Mouse (Mus musculus) thymus, adult 2 months (tissue): Measurements from ENCODE around the gene Txn1. TPM values are rescaled to one million over a fixed set of nuclear protein-coding genes. Genes with fewer than 3 reads are reported as not detected.

ENCODE experiments used
- DNase-seq: peaks from one replicate; pipeline ENCODE4 v3.0.0; 2021
- H3K27ac ChIP-seq: fragments of 200-500 bp; 2 replicates; pipeline ENCODE4 v1.5.1; 2012; ENCODE audit warnings: low read length, control low read depth; ENCODE audit not compliant: control insufficient read depth, insufficient read depth
- H3K27me3 ChIP-seq: fragments of 200-500 bp; 2 replicates; pipeline ENCODE4 v1.6.1; 2012; ENCODE audit warnings: mild to moderate bottlenecking, low read length, moderate library complexity, mixed read lengths; ENCODE audit not compliant: control insufficient read depth, insufficient read depth
- H3K36me3 ChIP-seq: fragments of 200-500 bp; 2 replicates; pipeline ENCODE4 v1.6.1; 2012; ENCODE audit warnings: mild to moderate bottlenecking, low read length, moderate library complexity; ENCODE audit not compliant: control insufficient read depth, insufficient read depth
- H3K4me1 ChIP-seq: fragments of 200-500 bp; replicated peaks from 2 replicates; pipeline ENCODE4 v1.6.1; 2012; ENCODE audit warnings: low read length; ENCODE audit not compliant: control insufficient read depth, insufficient read depth
- H3K4me3 ChIP-seq: fragments of 200-500 bp; 2 replicates; pipeline ENCODE4 v1.5.1; 2012; ENCODE audit warnings: mild to moderate bottlenecking, low read length, control low read depth, moderate library complexity; ENCODE audit not compliant: control insufficient read depth, insufficient read depth
- CTCF ChIP-seq: fragments of 200-500 bp; IDR thresholded peaks from 2 replicates; pipeline ENCODE4 v1.5.1; 2012; ENCODE audit warnings: mild to moderate bottlenecking, control low read depth, low read length, moderate library complexity, borderline replicate concordance; ENCODE audit not compliant: control insufficient read depth, poor library complexity, insufficient read depth; ENCODE audit errors: extremely low read depth
- POLR2A ChIP-seq: fragments of 200-500 bp; IDR thresholded peaks from 2 replicates; pipeline ENCODE4 v1.6.1; 2012; ENCODE audit warnings: mild to moderate bottlenecking, low read length, control low read depth, moderate library complexity; ENCODE audit not compliant: control insufficient read depth, poor library complexity, insufficient read depth; ENCODE audit errors: extremely low read depth
- WGBS: fragments of 180-500 bp; shearing (Covaris S2); methylation state at CpG from one replicate; pipeline ENCODE4 v1.1.7; 2018; 5-methylcytosine and 5-hydroxymethylcytosine counted together
- polyA plus RNA-seq: library from polyadenylated mRNA; depleted of rRNA; stranded (reverse); fragments of >200 nt; gene quantifications from 2 replicates; pipeline ENCODE4 v1.2.3, GENCODE M21; 2012

Gene Txn1
- polyA plus RNA-seq, 1 experiment = 214 TPM

- Histone ChIP-seq H3K27ac (no peak overlapping the region), H3K4me3 (no peak overlapping the region), H3K4me1 (no peaks in the 10 kb centered on the region), H3K36me3 (no peaks in the 10 kb centered on the region), H3K27me3 (no peaks in the 10 kb centered on the region)
- WGBS = 27% methylated on average over 3 of the region's 3 CpGs
- peak; percentile 16 for DNase-seq
- TF ChIP-seq CTCF (no peak), POLR2A (no peak)
Measured at GRCm38 (mm10) chr4:57927464-57928205, 28.6 kb downstream of the Txn1 start.

- 92% methylated on average over 6 of the region's 6 CpGs for WGBS
- H3K4me3 ChIP-seq = no peak overlapping the region
- no peaks in the 10 kb centered on the region for H3K27me3 ChIP-seq
- H3K27ac ChIP-seq = no peak overlapping the region
- no peak for DNase-seq
- no peaks in the 10 kb centered on the region for H3K36me3 ChIP-seq
- TF ChIP-seq CTCF (no peak), POLR2A (no peak)
- H3K4me1 ChIP-seq = no peaks in the 10 kb centered on the region
Measured at GRCm38 (mm10) chr4:57924556-57925071, 31.6 kb downstream of the Txn1 start.

- TF ChIP-seq POLR2A = no peak
- no peak for TF ChIP-seq CTCF
- DNase-seq = no peak
- no peak overlapping the region for H3K27ac ChIP-seq
- 88% methylated on average over 5 of the region's 5 CpGs for WGBS
- no peak overlapping the region for H3K4me3 ChIP-seq
- no peaks in the 10 kb centered on the region for H3K27me3 ChIP-seq
- no peaks in the 10 kb centered on the region for H3K36me3 ChIP-seq
- H3K4me1 ChIP-seq = no peaks in the 10 kb centered on the region; the same call in 1 of the 2 replicates
Measured at GRCm38 (mm10) chr4:57922171-57922570, 34.0 kb downstream of the Txn1 start.

DNA sequence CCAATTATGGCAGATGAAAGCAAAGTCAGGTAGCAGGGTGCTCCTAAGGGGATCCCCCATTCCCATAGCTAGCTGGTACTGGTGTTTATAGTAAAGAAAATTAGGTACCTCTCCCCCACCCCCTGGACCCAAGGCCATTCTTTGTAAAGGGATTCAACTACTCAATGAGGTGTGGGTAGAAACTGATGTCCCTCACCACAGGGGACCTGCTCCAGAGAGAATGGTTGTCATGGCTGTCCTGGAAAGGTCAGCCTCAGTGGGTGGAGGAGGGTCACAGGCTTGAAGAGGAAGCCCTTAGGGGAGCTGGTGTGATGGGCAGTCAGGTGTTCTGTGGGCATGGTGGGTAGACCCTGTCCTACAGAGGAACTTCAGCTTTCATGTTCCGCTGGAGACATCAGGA is 35.7 kb downstream of the Txn1 start:
- H3K4me1 ChIP-seq = peaks cover 10% of the 10 kb centered on the region
- H3K27me3 ChIP-seq = no peaks in the 10 kb centered on the region
- no peaks in the 10 kb centered on the region for H3K36me3 ChIP-seq
- no peak overlapping the region for H3K27ac ChIP-seq
- 96% methylated on average over 1 of the region's 1 CpGs for WGBS
- H3K4me3 ChIP-seq = no peak overlapping the region
- no peak for DNase-seq
- TF ChIP-seq CTCF (no peak), POLR2A (no peak)

DNA sequence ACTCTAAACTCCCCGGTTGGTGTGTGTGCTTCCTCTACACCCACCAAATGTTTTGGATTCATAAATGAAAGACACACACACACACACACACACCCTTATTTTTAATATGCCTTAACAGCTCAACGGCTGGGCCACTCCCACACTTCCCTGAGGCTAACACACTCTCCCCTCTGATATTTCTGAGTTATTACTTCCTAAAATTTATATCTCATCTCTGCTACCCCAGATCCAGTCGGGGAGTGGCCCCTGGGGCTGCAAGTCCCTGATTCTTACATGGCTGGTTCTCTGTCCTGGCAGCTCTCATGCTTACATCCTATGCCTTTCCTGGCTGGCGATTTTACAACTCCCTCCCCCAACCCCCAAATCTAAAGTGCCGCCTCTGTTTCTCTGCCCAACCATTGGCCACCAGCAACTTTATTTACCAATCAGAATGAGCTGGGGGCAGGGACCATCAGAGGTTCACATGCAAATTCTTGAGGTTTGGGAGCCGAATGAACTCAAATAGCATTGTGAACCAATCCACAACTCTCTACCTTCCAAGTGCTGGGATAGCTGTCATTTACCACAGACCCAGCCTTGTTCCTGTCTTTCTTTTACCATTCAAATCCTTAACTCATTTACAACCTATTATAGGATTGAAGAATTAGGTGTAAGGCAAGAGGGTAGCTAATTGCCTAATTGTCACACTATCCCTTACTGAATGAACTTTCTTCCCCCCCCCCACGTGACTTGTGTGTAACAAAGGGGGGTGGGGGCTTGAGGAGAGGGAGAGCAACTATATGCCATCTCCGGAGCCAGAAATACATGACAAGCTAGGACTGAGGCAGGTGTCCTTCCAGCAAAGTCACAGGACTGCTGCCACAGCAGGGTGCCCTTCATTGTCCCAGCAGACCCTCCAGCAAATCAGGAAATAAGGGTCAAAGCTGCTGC is 36.5 kb downstream of the Txn1 start:
- Histone ChIP-seq H3K27ac (no peak overlapping the region), H3K4me1 (peaks cover 18% of the 10 kb centered on the region), H3K4me3 (no peak overlapping the region), H3K27me3 (no peaks in the 10 kb centered on the region), H3K36me3 (no peaks in the 10 kb centered on the region)
- no peak for DNase-seq
- WGBS = 56% methylated on average over 8 of the region's 8 CpGs
- TF ChIP-seq POLR2A (no peak), CTCF (no peak)

- Histone ChIP-seq H3K36me3 (no peaks in the 10 kb centered on the region), H3K4me3 (no peak overlapping the region), H3K4me1 (peaks cover 19% of the 10 kb centered on the region), H3K27me3 (no peaks in the 10 kb centered on the region), H3K27ac (no peak overlapping the region)
- WGBS = 83% methylated on average over 4 of the region's 4 CpGs
- DNase-seq = no peak
- TF ChIP-seq CTCF = no peak
- TF ChIP-seq POLR2A = no peak
Measured at GRCm38 (mm10) chr4:57916711-57917110, 39.5 kb downstream of the Txn1 start.
